Mouse (Mus musculus) CH12.LX (cell line): ENCODE measurements around the gene Cma1. TPM values are rescaled to one million over a fixed set of nuclear protein-coding genes. Genes with fewer than 3 reads are reported as not detected.

Source experiments
- DNase-seq: peaks from one replicate; pipeline ENCODE4 v3.0.0-alpha.2; 2013; ENCODE audit errors: extremely low read depth
- H3K27ac ChIP-seq: 2 replicates; pipeline ENCODE4 v1.5.1; 2012; ENCODE audit warnings: low read depth, mild to moderate bottlenecking, control low read depth, moderate library complexity; ENCODE audit not compliant: insufficient read depth
- H3K27me3 ChIP-seq: replicated peaks from 2 replicates; pipeline ENCODE3; 2012; ENCODE audit warnings: inconsistent platforms
- H3K36me3 ChIP-seq, 2 experiments: replicated peaks in 1 of 2; 2 replicates each; pipeline versions ENCODE3 to v1.6.1; 2012; ENCODE audit warnings: inconsistent platforms in 1 of 2, low read length in 1 of 2, mild to moderate bottlenecking in 1 of 2, mixed read lengths in 1 of 2, moderate library complexity in 1 of 2; ENCODE audit not compliant: control insufficient read depth in 1 of 2, insufficient read depth in 1 of 2
- H3K4me1 ChIP-seq, 2 experiments: 2 replicates each; pipeline ENCODE4 v1.6.1; 2012; ENCODE audit warnings: inconsistent platforms in 1 of 2, moderate library complexity in 1 of 2; ENCODE audit not compliant: insufficient read depth in 2 of 2, control insufficient read depth in 1 of 2
- H3K4me2 ChIP-seq: 2 replicates; pipeline ENCODE4 v1.6.1; 2012; ENCODE audit warnings: low read depth, mild to moderate bottlenecking, control low read depth; ENCODE audit not compliant: poor library complexity, insufficient read depth, severe bottlenecking
- H3K4me3 ChIP-seq, 3 experiments: fragments of 150-350 bp in 1 of 3; sonication (generic) in 1 of 3; replicated peaks in 1 of 3; 2 replicates each; pipeline versions ENCODE3 to v1.5.1; 2011 to 2012; ENCODE audit warnings: low read depth in 2 of 3, low read length in 2 of 3, mild to moderate bottlenecking in 2 of 3, moderate library complexity in 2 of 3, control low read depth in 1 of 3, improper control_type of control experiment in 1 of 3, inconsistent platforms in 1 of 3, mixed read lengths in 1 of 3; ENCODE audit not compliant: poor library complexity in 1 of 3
- H3K79me2 ChIP-seq: replicated peaks from 2 replicates; pipeline ENCODE4 v1.6.1; 2012; ENCODE audit warnings: mild to moderate bottlenecking, moderate library complexity; ENCODE audit not compliant: control insufficient read depth, poor library complexity, insufficient read depth, severe bottlenecking; ENCODE audit errors: extremely low read depth
- H3K9ac ChIP-seq: 2 replicates; pipeline ENCODE4 v1.6.1; 2012; ENCODE audit warnings: low read depth, mild to moderate bottlenecking, control low read depth, moderate library complexity; ENCODE audit not compliant: insufficient read depth
- H3K9me3 ChIP-seq: replicated peaks from 2 replicates; pipeline ENCODE3; 2012; ENCODE audit warnings: low read length, inconsistent platforms, mixed read lengths
- BHLHE40 ChIP-seq: IDR thresholded peaks from 2 replicates; pipeline ENCODE4 v1.6.1; 2011; ENCODE audit warnings: mild to moderate bottlenecking, low read depth, low read length, improper control_type of control experiment
- CHD1 ChIP-seq: IDR thresholded peaks from 2 replicates; pipeline ENCODE4 v1.6.1; 2012; ENCODE audit warnings: low read depth, low read length, improper control_type of control experiment, inconsistent platforms
- CHD2 ChIP-seq: IDR thresholded peaks from 2 replicates; pipeline ENCODE4 v1.6.1; 2011; ENCODE audit warnings: low read length, improper control_type of control experiment
- CTCF ChIP-seq, 2 experiments: IDR thresholded peaks in 1 of 2; conservative IDR thresholded peaks in 1 of 2; 2 replicates each; pipeline ENCODE4 v1.5.1; 2011 to 2012; ENCODE audit warnings: low read depth in 2 of 2, low read length in 2 of 2, improper control_type of control experiment in 1 of 2, inconsistent platforms in 1 of 2, mild to moderate bottlenecking in 1 of 2, moderate library complexity in 1 of 2
- E2F4 ChIP-seq: IDR thresholded peaks from 2 replicates; pipeline ENCODE4 v1.6.1; 2011; ENCODE audit warnings: low read depth, low read length, improper control_type of control experiment; ENCODE audit not compliant: insufficient replicate concordance
- ELF1 ChIP-seq: IDR thresholded peaks from 2 replicates; pipeline ENCODE4 v1.6.1; 2014; ENCODE audit warnings: low read depth, mild to moderate bottlenecking, inconsistent platforms, low read length, improper control_type of control experiment
- EP300 ChIP-seq: IDR thresholded peaks from 2 replicates; pipeline ENCODE4 v1.6.1; 2011; ENCODE audit warnings: low read length, improper control_type of control experiment
- ETS1 ChIP-seq: conservative IDR thresholded peaks from 2 replicates; pipeline ENCODE4 v1.6.1; 2012; ENCODE audit warnings: low read depth, mild to moderate bottlenecking, inconsistent platforms, low read length, improper control_type of control experiment, moderate library complexity
- GABPA ChIP-seq: IDR thresholded peaks from 2 replicates; pipeline ENCODE4 v1.6.1; 2012; ENCODE audit warnings: low read depth, low read length, improper control_type of control experiment, inconsistent platforms; ENCODE audit not compliant: insufficient replicate concordance
- HCFC1 ChIP-seq: IDR thresholded peaks from 2 replicates; pipeline ENCODE4 v1.6.1; 2012; ENCODE audit warnings: low read depth, mild to moderate bottlenecking, inconsistent platforms, low read length, improper control_type of control experiment
- IRF4 ChIP-seq: IDR thresholded peaks from 2 replicates; pipeline ENCODE4 v1.6.1; 2014; ENCODE audit warnings: low read depth, mild to moderate bottlenecking, inconsistent platforms, low read length, improper control_type of control experiment
- JUN ChIP-seq: IDR thresholded peaks from 2 replicates; pipeline ENCODE4 v1.6.1; 2011; ENCODE audit warnings: low read depth, mild to moderate bottlenecking, low read length, improper control_type of control experiment, moderate library complexity; ENCODE audit not compliant: insufficient read depth
- JUND ChIP-seq: conservative IDR thresholded peaks from 2 replicates; pipeline ENCODE4 v1.6.1; 2011; ENCODE audit warnings: low read depth, low read length, improper control_type of control experiment
- KAT2A ChIP-seq: IDR thresholded peaks from 2 replicates; pipeline ENCODE4 v1.6.1; 2012; ENCODE audit warnings: low read length, improper control_type of control experiment, inconsistent platforms; ENCODE audit not compliant: insufficient replicate concordance
- MAFK ChIP-seq: IDR thresholded peaks from 2 replicates; pipeline ENCODE4 v1.6.1; 2011; ENCODE audit warnings: low read length, improper control_type of control experiment; ENCODE audit not compliant: insufficient replicate concordance
- MAX ChIP-seq: IDR thresholded peaks from 2 replicates; pipeline ENCODE4 v1.6.1; 2011; ENCODE audit warnings: low read length, improper control_type of control experiment
- MAZ ChIP-seq: IDR thresholded peaks from 2 replicates; pipeline ENCODE4 v1.6.1; 2012; ENCODE audit warnings: low read depth, mild to moderate bottlenecking, inconsistent platforms, low read length, improper control_type of control experiment, moderate library complexity
- MEF2A ChIP-seq: IDR thresholded peaks from 2 replicates; pipeline ENCODE4 v1.6.1; 2014; ENCODE audit warnings: low read depth, mild to moderate bottlenecking, inconsistent platforms, low read length, improper control_type of control experiment, borderline replicate concordance
- MXI1 ChIP-seq: IDR thresholded peaks from 2 replicates; pipeline ENCODE4 v1.6.1; 2011; ENCODE audit warnings: mild to moderate bottlenecking, low read depth, low read length, improper control_type of control experiment
- MYC ChIP-seq: IDR thresholded peaks from 2 replicates; pipeline ENCODE4 v1.6.1; 2011; ENCODE audit warnings: low read depth, mild to moderate bottlenecking, improper control_type of control experiment, low read length
- NELFE ChIP-seq: IDR thresholded peaks from 2 replicates; pipeline ENCODE4 v1.6.1; 2011; ENCODE audit warnings: low read depth, low read length, improper control_type of control experiment
- NRF1 ChIP-seq: IDR thresholded peaks from 2 replicates; pipeline ENCODE4 v1.6.1; 2014; ENCODE audit warnings: low read depth, mild to moderate bottlenecking, inconsistent platforms, low read length, improper control_type of control experiment, moderate library complexity
- PAX5 ChIP-seq: IDR thresholded peaks from 2 replicates; pipeline ENCODE4 v1.6.1; 2012; ENCODE audit warnings: low read length, inconsistent platforms, mixed read lengths
- POLR2A ChIP-seq: IDR thresholded peaks from 2 replicates; pipeline ENCODE4 v1.6.1; 2011; ENCODE audit warnings: low read depth, mild to moderate bottlenecking, improper control_type of control experiment, low read length
- POLR2AphosphoS2 ChIP-seq: IDR thresholded peaks from 2 replicates; pipeline ENCODE4 v1.6.1; 2011; ENCODE audit warnings: low read depth, low read length, improper control_type of control experiment
- RAD21 ChIP-seq: IDR thresholded peaks from 2 replicates; pipeline ENCODE4 v1.6.1; 2011; ENCODE audit warnings: low read depth, mild to moderate bottlenecking, low read length, improper control_type of control experiment, moderate library complexity
- RCOR1 ChIP-seq: conservative IDR thresholded peaks from 2 replicates; pipeline ENCODE4 v1.6.1; 2012; ENCODE audit warnings: low read depth, mild to moderate bottlenecking, inconsistent platforms, low read length, improper control_type of control experiment
- SIN3A ChIP-seq: IDR thresholded peaks from 2 replicates; pipeline ENCODE4 v1.6.1; 2012; ENCODE audit warnings: low read length, improper control_type of control experiment, inconsistent platforms
- SMC3 ChIP-seq: IDR thresholded peaks from 2 replicates; pipeline ENCODE4 v1.6.1; 2011; ENCODE audit warnings: low read depth, low read length, improper control_type of control experiment
- TBP ChIP-seq: conservative IDR thresholded peaks from 2 replicates; pipeline ENCODE4 v1.6.1; 2011; ENCODE audit warnings: low read depth, low read length, improper control_type of control experiment
- TCF12 ChIP-seq: IDR thresholded peaks from 2 replicates; pipeline ENCODE4 v1.6.1; 2014; ENCODE audit warnings: low read depth, mild to moderate bottlenecking, inconsistent platforms, low read length, improper control_type of control experiment
- UBTF ChIP-seq: IDR thresholded peaks from 2 replicates; pipeline ENCODE4 v1.6.1; 2012; ENCODE audit warnings: low read depth, mild to moderate bottlenecking, inconsistent platforms, low read length, improper control_type of control experiment, moderate library complexity
- USF1 ChIP-seq: IDR thresholded peaks from 2 replicates; pipeline ENCODE4 v1.6.1; 2014; ENCODE audit warnings: low read depth, mild to moderate bottlenecking, inconsistent platforms, low read length, improper control_type of control experiment
- USF2 ChIP-seq: conservative IDR thresholded peaks from 2 replicates; pipeline ENCODE4 v1.6.1; 2011; ENCODE audit warnings: low read depth, low read length, improper control_type of control experiment
- ZC3H11A ChIP-seq: IDR thresholded peaks from 2 replicates; pipeline ENCODE4 v1.6.1; 2012; ENCODE audit warnings: low read depth, mild to moderate bottlenecking, inconsistent platforms, low read length, improper control_type of control experiment
- ZKSCAN1 ChIP-seq: IDR thresholded peaks from 2 replicates; pipeline ENCODE4 v1.6.1; 2012; ENCODE audit warnings: low read depth, inconsistent platforms, low read length, improper control_type of control experiment, borderline replicate concordance
- ZMIZ1 ChIP-seq: IDR thresholded peaks from 2 replicates; pipeline ENCODE4 v1.6.1; 2012; ENCODE audit warnings: low read depth, mild to moderate bottlenecking, inconsistent platforms, low read length, improper control_type of control experiment
- ZNF384 ChIP-seq: IDR thresholded peaks from 2 replicates; pipeline ENCODE4 v1.6.1; 2012; ENCODE audit warnings: low read depth, low read length, improper control_type of control experiment, inconsistent platforms
- dilution Hi-C: fragments of 300-500 bp; cut with MboI; formaldehyde crosslinking; loops from 2 replicates; pipeline ENCODE4 v1.14.3; 2020; ENCODE audit warnings: low sequenced_read_pairs; ENCODE audit not compliant: extremely low pct_unique_long_range_greater_than_20kb, extremely low pct_ligation_motif_present
- in situ Hi-C: fragments of 300-500 bp; cut with MboI; formaldehyde crosslinking; loops from 3 replicates; pipeline ENCODE4 v1.14.3; 2019; ENCODE audit warnings: low sequenced_read_pairs, low pct_ligation_motif_present, low pct_unique_long_range_greater_than_20kb, mixed read lengths
- polyA plus RNA-seq: library from polyadenylated mRNA; unstranded; fragments of >175 nt; gene quantifications from 2 replicates; pipeline ENCODE4 v1.2.1, GENCODE M21; 2012; ENCODE audit warnings: low read depth; ENCODE audit not compliant: insufficient read length
- total RNA-seq, 2 experiments: library from RNA; depleted of rRNA; stranded (reverse); fragments of 300-350 nt in 1 of 2; fragments of >200 nt in 1 of 2; gene quantifications; 2 replicates each; pipeline ENCODE4 v1.2.3; 2012 to 2014

Gene Cma1
- total and polyA plus RNA-seq, 3 experiments, result not detected

DNA sequence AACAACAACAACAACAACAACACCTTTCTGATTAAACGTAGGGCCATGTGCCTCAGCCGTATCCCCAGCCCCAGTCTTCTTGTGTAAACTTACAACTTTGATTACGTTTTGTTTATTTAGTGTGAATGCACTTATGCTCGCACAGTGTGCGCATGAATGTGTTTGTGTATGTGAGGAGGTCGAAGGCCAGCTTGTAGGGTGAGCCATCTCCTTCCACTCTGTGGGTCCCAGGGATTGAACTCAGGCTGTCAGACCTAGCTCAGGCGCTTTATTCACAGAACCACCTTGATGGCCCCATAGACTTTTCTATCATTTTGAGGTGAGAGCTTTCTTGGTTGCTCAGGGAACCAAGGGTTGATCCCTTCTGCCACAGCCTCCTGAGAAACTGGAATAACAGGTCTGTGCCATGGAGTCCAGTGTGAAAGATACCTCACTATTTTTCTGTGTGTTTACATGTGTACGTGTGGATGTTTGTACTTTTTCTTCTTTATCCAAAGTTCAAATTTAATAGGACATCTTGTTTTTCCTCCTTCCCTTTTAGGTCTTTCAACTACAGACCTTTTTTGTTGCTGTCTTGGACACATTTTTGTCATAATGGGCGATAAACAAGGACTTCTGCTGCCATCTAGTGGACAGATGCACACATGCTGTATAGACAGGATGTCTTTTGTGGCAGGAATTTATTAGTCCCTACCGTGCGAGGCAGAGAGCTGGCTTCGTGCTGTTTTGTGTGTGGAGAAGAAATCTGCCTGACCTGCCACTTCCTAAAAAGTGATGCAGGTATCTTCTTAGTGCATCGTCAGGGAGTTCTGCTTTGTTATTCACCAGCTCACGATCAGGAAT is 26.0 kb downstream of the Cma1 start:
- Histone ChIP-seq H3K9me3 (peaks cover 5% of the 10 kb centered on the region), H3K27ac (no peak overlapping the region), H3K4me3 (no peak overlapping the region), H3K36me3 (no peaks in the 10 kb centered on the region), H3K79me2 (no peaks in the 10 kb centered on the region), H3K9ac (no peak overlapping the region), H3K4me1 (peaks cover 0 to 5% of the 10 kb centered on the region in 2 experiments; a peak in 2 of 4 replicates), H3K27me3 (no peaks in the 10 kb centered on the region), H3K4me2 (0 out of 2 replicates have a peak overlapping the region, but pooled peaks have one; percentile 11)
- DNase-seq, result peak; percentile 94
- in situ Hi-C loops (no loop called here), dilution Hi-C loops (no loop called here)
- TF ChIP-seq RAD21 (peak; percentile 99), TBP (no peak), MEF2A (no peak), GABPA (no peak), CTCF (conservative IDR thresholded peaks at IDR 0.05 in 1 of 2, IDR thresholded peaks at IDR 0.05 in 1 of 2; ENCODE audit: low read depth in 2 of 2, low read length in 2 of 2) (peak; percentile 87 to 99), ETS1 (no peak), JUND (peak; percentile 62; the same call in 1 of the 2 replicates), MAZ (no peak), BHLHE40 (no peak), NRF1 (no peak), MYC (0 out of 2 replicates have a peak, but pooled peaks have one; percentile 58), CHD1 (no peak), ZKSCAN1 (no peak), KAT2A (no peak), USF2 (no peak), JUN (no peak), ZC3H11A (peak; percentile 82), MXI1 (no peak), POLR2A (no peak), E2F4 (0 out of 2 replicates have a peak, but pooled peaks have one; percentile 18), EP300 (no peak), IRF4 (0 out of 2 replicates have a peak, but pooled peaks have one; percentile 26), RCOR1 (no peak), ZNF384 (peak; percentile 31; the same call in 1 of the 2 replicates), HCFC1 (0 out of 2 replicates have a peak, but pooled peaks have one; percentile 24), TCF12 (no peak), USF1 (no peak), NELFE (peak; percentile 34; the same call in 1 of the 2 replicates), MAFK (0 out of 2 replicates have a peak, but pooled peaks have one; percentile 20), SMC3 (peak; percentile 98), CHD2 (no peak), ELF1 (peak; percentile 16; the same call in 1 of the 2 replicates), PAX5 (no peak), SIN3A (0 out of 2 replicates have a peak, but pooled peaks have one; percentile 39), POLR2AphosphoS2 (no peak), UBTF (no peak), ZMIZ1 (no peak), MAX (0 out of 2 replicates have a peak, but pooled peaks have one; percentile 42)
